Mouse (Mus musculus) heart, postnatal 0 days (tissue): ENCODE measurements around the gene Carmil1. TPM values are rescaled to one million over a fixed set of nuclear protein-coding genes. Genes with fewer than 3 reads are reported as not detected.

Experiments
- ATAC-seq: fragments of 200-750 bp; cut with Nextera tagmentation; 2 replicates; pipeline ENCODE4 v1.8.0; 2017; ENCODE audit warnings: low read depth, moderate number of reproducible peaks, moderate library complexity; ENCODE audit not compliant: insufficient read depth
- DNase-seq: peaks from one replicate; pipeline ENCODE4 v3.0.0-alpha.2; 2016; ENCODE audit warnings: low spot score
- H3K27ac ChIP-seq: fragments of 300-500 bp; sonication (generic); 2 replicates; pipeline ENCODE4 v1.5.1; 2014; ENCODE audit warnings: low read depth, mild to moderate bottlenecking
- H3K27me3 ChIP-seq: fragments of 300-500 bp; sonication (generic); 2 replicates; pipeline ENCODE4 v1.6.1; 2014; ENCODE audit warnings: low read length, mixed read lengths; ENCODE audit not compliant: control insufficient read depth, insufficient read depth
- H3K36me3 ChIP-seq: fragments of 300-500 bp; sonication (generic); replicated peaks from 2 replicates; pipeline ENCODE4 v1.6.1; 2014; ENCODE audit warnings: low read length, mixed read lengths; ENCODE audit not compliant: control insufficient read depth, insufficient read depth
- H3K4me1 ChIP-seq: fragments of 300-500 bp; sonication (generic); 2 replicates; pipeline ENCODE4 v1.6.1; 2014; ENCODE audit warnings: antibody characterized with exemption; ENCODE audit not compliant: control insufficient read depth, insufficient read depth
- H3K4me2 ChIP-seq: fragments of 300-500 bp; sonication (generic); 2 replicates; pipeline ENCODE4 v1.6.1; 2014; ENCODE audit warnings: low read depth, mild to moderate bottlenecking, low read length, moderate library complexity
- H3K4me3 ChIP-seq: fragments of 300-500 bp; sonication (generic); 2 replicates; pipeline ENCODE4 v1.5.1; 2014; ENCODE audit warnings: low read depth, low read length
- H3K9ac ChIP-seq: fragments of 300-500 bp; sonication (generic); replicated peaks from 2 replicates; pipeline ENCODE4 v1.6.1; 2014; ENCODE audit warnings: low read depth, low read length, mixed read lengths
- H3K9me3 ChIP-seq: fragments of 300-500 bp; sonication (generic); replicated peaks from 2 replicates; pipeline ENCODE4 v1.6.1; 2016; ENCODE audit warnings: low read length; ENCODE audit not compliant: control insufficient read depth
- CTCF ChIP-seq: IDR thresholded peaks from 2 replicates; pipeline ENCODE4 v1.5.1; 2016; ENCODE audit warnings: antibody characterized with exemption, control low read depth, low read depth
- EP300 ChIP-seq: IDR thresholded peaks from 2 replicates; pipeline ENCODE4 v1.6.1; 2016; ENCODE audit warnings: antibody characterized with exemption, low read depth
- WGBS: fragments of 180-500 bp; shearing (Covaris S2); extraction: QIAGEN DNeasy Blood & Tissue Kit; methylation state at CpG from one replicate; pipeline ENCODE4 v1.1.7; 2014; 5-methylcytosine and 5-hydroxymethylcytosine counted together
- polyA plus RNA-seq: library from polyadenylated mRNA; unstranded; fragments of >200 nt; fragmentation: Nextera tagmentation; extraction: Ambion mirVana; gene quantifications from 2 replicates; pipeline ENCODE4 v1.2.1, GENCODE M21; 2015
- total RNA-seq: library from RNA; depleted of rRNA; stranded (reverse); fragments of >200 nt; gene quantifications from 2 replicates; pipeline ENCODE4 v1.2.3, GENCODE M21; 2014; ENCODE audit warnings: low replicate concordance; rRNA removed

The Carmil1 gene
- total and polyA plus RNA-seq, 2 experiments from 2014 or later: 1.1 to 4.3 TPM

DNA sequence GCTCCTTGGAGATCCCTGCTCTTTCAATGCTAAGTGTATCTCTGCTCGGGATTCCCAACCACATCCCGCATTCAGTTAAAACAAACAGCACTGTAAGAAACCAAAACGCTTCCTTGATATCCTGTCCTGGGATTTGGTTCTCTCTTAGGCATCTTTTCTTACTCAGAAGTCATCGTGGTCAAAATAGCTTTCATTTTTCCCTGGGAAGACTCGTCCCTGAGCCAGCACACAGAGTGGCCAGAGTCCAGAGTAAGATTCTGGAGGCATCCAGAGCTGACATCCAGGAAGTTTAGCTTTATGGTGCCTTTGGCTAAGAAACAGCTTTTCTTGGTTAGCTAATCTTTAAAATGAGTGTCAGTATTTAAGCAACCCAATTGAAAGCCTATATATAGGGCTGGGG is 308.3 kb downstream of the Carmil1 start:
- no peak for ATAC-seq
- Histone ChIP-seq H3K36me3 (no peaks in the 10 kb centered on the region), H3K27me3 (no peaks in the 10 kb centered on the region), H3K4me2 (no peak overlapping the region), H3K27ac (no peak overlapping the region), H3K4me3 (no peak overlapping the region), H3K9ac (no peak overlapping the region), H3K9me3 (no peaks in the 10 kb centered on the region), H3K4me1 (no peaks in the 10 kb centered on the region)
- TF ChIP-seq CTCF (no peak), EP300 (no peak)
- no peak for DNase-seq
- WGBS: 41% methylated on average over 5 of the region's 5 CpGs

DNA sequence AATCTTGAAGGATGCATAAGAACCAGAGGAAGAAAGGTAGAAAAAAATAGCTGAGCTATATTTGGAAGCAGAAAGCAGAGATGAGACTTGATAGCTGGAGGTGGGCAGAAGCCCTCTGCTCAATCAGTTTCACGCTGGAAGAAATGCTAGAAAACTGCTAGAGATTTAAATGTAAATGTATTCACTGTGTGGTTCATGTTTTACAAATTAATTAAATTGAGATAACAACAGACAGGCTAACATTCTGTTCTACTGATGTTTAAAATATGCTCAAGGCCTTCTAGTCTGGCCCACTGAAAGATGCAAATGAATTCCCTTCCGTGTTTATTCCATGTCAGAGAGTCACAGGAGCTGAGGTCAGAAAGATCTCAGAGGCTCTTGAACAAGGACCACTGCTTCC is 308.7 kb downstream of the Carmil1 start:
- no peaks in the 10 kb centered on the region for H3K4me1 ChIP-seq
- no peaks in the 10 kb centered on the region for H3K27me3 ChIP-seq
- no peaks in the 10 kb centered on the region for H3K9me3 ChIP-seq
- no peak overlapping the region for H3K4me2 ChIP-seq
- ATAC-seq (no peak), DNase-seq (no peak)
- H3K9ac ChIP-seq: no peak overlapping the region
- H3K36me3 ChIP-seq: no peaks in the 10 kb centered on the region
- H3K27ac ChIP-seq: no peak overlapping the region
- TF ChIP-seq EP300 (no peak), CTCF (no peak)
- H3K4me3 ChIP-seq: no peak overlapping the region
- 54% methylated on average over 2 of the region's 2 CpGs for WGBS

DNA sequence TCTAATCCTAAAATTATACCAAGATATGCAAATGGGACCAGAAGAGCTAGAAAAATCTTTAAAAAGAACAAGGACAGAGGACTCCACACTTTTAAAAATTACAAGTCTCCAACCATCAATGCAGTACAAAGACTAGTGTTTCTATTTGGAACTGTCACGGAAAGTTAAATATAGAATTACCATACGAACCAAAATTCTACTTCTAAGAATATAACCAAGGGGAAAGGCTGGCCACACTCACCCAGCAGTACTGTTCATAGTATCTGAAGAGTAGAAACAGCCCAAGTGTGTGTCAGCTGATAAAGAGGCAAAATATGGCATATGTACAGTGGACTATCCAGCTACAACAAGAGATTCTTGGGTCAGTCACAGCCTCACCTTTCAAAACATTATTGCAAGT is 315.7 kb downstream of the Carmil1 start:
- Histone ChIP-seq H3K36me3 (no peaks in the 10 kb centered on the region), H3K9me3 (no peaks in the 10 kb centered on the region), H3K9ac (no peak overlapping the region), H3K4me2 (no peak overlapping the region), H3K27ac (no peak overlapping the region), H3K4me3 (no peak overlapping the region), H3K27me3 (no peaks in the 10 kb centered on the region), H3K4me1 (no peaks in the 10 kb centered on the region)
- no peak for DNase-seq
- WGBS: 51% methylated on average over 2 of the region's 2 CpGs
- no peak for TF ChIP-seq EP300
- TF ChIP-seq CTCF: no peak
- ATAC-seq: no peak

Other genes with a start within 250 kb of the Carmil1 start
- gene Cmah, start 46.6 kb upstream of the Carmil1 start, total RNA-seq: 1.0 TPM in 1 of 2 replicates, not detected in the other
- gene Cmah, start 46.6 kb upstream of the Carmil1 start, polyA plus RNA-seq: 0.11 and 0.15 TPM in 2 replicates